Mouse (Mus musculus) left cerebral cortex, adult 8-10 months (tissue): Measurements from ENCODE around the gene Fam124b. TPM values are rescaled to one million over a fixed set of nuclear protein-coding genes. Genes with fewer than 3 reads are reported as not detected.

Source experiments
- DNase-seq, 2 experiments: peaks; one replicate each; pipeline ENCODE4 v3.0.0; 2022; ENCODE audit warnings: low spot score in 2 of 2
- total RNA-seq, 4 experiments: library from RNA; stranded (reverse); gene quantifications; 2 replicates each; pipeline ENCODE4 v1.2.4; 2022

Fam124b gene
- under 1 TPM in 1 of 4 experiments, not detected in 3; 0.14 TPM for total RNA-seq

GRCm38 (mm10) chr1:80218268-80218667 is at the start of gene Fam124b:
Gene Fam124b (minus strand): TSS chr1:80218473.
- no peak for DNase-seq

- no peak for DNase-seq
These were observed 42.2 kb upstream of the Fam124b start for GRCm38 (mm10) chr1:80260443-80260842.

DNA sequence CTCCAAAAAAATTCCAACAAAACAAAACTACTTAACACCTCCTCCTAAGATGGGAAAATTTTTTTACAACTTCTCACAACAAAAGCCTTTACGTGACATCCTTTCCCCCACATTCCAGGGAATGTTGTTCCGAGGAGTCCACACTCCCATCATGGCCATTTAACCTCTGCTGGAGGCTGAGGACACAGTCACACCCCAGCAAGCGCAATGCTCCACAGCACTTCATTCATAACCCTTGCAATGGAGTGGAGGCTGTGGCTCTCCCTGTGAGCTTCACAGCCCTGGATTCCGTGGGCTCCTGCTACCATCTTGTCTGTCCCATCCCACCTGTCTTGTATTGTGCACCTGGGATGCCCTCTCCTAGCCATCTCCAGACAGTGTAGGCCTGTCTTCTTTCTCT is 40.4 kb upstream of the Fam124b start:
- DNase-seq = no peak

GRCm38 (mm10) chr1:80253309-80253708 is 35.0 kb upstream of the Fam124b start:
- no peak for DNase-seq

- DNase-seq = no peak
These were observed 32.0 kb upstream of the Fam124b start for GRCm38 (mm10) chr1:80250247-80250646.

DNA sequence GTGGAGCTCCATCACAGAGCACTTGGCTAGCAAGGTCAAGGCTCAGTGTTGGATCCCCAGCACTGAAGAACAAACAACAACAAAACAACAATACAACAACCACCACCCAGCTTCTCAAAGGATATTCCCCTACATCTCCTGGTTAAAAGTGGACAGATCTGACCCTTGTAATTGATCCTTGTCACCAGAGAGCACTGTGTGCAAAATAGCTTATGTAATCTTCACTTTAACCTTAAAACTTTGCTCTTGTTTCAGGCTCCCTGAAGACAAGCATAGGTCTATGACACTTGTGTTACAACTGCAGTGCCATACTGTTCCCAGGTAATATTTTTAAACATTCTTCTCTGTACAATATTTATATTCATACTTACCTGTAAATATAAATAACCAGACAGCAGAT is 28.9 kb upstream of the Fam124b start:
- DNase-seq = no peak

GRCm38 (mm10) chr1:80244123-80244522 is 25.9 kb upstream of the Fam124b start:
- no peak for DNase-seq

- no peak for DNase-seq
These were observed 23.3 kb upstream of the Fam124b start for GRCm38 (mm10) chr1:80241579-80241978.

GRCm38 (mm10) chr1:80240017-80240660 is 21.9 kb upstream of the Fam124b start:
- no peak for DNase-seq

DNA sequence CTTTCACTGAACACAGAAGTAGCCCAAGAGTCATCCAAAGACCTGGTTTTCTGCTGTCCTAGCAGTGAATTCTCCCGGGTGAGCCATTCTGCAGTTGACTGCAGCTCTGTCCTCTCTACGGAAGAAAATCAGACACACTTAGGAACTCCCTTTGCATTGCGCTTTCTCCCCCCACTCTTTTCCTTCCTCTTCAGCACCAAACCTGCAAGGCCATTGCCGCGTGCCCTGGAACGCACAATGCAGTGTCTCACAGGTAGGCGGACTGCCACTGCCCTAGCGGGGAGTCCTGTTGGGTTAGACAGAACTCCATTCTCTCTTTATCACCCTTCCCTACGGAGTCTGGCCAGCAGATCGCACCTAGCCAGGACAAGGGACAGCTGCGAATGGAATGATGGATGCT is 21.2 kb upstream of the Fam124b start:
- no peak for DNase-seq

DNA sequence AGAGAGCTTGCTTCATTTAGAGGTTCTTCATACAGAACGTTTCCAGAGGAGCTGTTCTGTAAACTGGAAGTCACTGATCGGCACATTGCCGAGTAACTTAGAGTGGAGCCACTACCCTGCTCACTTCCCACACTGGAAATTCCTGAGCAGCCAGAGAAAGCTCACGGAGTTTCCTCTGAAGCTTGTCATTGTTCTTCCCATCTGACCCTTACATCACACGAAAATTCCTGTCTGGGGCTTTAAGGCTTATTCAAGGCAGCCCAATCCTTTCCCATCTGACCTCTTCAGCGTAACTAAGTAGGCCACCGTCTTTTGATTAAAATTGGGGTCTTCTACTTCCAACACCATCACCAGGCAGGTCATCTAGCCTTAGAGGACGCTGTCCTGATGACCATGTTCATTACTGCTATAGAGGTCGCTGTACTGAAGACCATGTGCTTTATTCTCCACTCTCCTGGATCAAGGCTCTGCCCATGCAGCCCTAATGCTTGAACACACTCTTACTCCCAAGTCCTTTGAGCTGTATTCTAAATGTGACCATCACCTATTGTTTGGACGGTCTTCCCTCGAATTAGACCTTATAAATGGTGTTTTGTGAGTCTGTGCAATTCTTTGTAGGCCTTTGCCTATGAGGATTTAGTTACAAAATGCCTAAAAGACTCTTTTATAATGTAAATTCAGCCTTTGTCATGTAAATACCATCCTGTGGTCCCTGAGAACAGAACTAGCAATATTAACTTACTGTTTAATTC is 18.9 kb upstream of the Fam124b start:
- DNase-seq = no peak

DNA sequence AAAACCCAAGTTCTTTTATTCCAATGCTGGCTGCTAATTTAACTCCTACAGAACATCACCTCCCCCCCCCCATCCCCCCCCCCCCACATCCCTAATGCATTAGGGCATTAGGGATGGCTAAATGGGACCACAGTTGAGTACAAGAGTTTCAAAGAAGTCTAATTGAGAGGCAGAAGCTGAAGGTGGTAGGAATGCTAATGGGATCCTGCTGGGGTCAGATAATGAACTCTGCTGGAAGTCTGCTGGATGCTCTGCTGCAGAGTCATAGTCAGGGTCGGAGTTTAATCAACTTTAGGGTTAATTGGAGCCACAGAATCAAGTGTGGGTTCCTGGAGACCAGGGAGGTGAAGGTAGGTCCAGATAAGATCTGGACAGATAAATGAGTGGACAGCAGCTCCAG is 17.9 kb upstream of the Fam124b start:
- no peak for DNase-seq

- DNase-seq = no peak
These were observed 12.3 kb upstream of the Fam124b start for GRCm38 (mm10) chr1:80230612-80231011.

GRCm38 (mm10) chr1:80224839-80225412 is 6.7 kb upstream of the Fam124b start:
- DNase-seq = no peak

GRCm38 (mm10) chr1:80221151-80221550 is 2.9 kb upstream of the Fam124b start:
- no peak for DNase-seq

DNA sequence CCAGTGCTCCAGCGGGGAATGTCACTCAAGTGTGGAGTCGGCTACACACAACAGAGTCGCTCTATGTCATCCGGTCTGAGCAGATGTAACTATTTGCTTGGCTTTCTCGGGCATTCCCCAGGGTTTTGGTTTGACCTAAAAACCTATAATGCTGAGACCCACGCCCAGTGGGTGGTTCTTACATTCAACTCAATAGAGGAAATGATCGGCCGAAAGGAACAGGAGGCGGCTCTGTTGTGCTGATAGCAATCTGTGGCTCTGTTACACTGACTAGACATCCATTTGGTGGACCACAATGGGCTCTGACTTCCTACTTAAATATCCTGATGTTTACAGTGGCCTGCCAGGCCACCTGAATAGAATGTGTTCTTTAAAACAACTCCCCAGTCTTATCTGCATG is 4.4 kb downstream of the Fam124b start:
- no peak for DNase-seq

DNA sequence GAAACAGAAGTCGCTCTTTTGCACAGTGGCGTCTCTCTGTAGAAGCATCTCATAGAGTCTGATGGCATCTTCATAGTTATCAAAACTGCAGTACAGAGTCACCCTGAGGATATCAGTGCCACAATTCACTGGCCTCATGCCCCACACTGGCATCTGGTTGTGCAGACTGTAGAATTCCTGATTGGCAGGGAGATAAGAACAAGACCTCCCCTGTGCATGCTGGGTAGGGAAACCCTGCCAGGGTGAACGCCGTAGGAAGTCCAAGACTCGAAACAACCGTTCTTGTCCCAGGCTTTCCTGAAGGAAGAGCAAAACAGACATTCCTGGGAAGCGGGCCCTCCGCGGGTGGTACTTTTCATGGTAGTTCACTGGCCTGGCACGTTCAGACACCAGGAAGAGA is 5.1 kb downstream of the Fam124b start:
- no peak for DNase-seq

- DNase-seq = no peak
These were observed 16.0 kb downstream of the Fam124b start for GRCm38 (mm10) chr1:80202314-80202713.

DNA sequence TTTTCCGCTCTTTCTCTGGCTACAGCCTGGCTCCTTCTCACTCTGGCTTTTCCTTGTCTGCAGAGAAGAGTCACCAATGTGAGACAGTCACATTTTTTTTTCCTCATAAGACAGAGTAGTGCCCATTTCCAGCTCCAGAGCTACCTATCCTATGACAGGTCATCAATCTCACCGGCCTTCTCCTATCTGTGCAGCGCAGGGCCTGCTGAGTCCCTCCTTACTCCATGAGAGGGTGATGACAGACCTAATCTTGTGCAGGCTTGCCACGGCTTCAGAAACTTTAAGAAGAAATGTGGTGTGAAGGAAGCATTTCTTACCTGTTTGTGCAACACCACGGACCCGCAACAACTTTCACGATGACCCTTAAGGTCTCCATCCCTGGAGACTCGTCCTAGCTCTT is 25.4 kb downstream of the Fam124b start:
- DNase-seq = no peak

- DNase-seq = no peak
These were observed 36.9 kb downstream of the Fam124b start for GRCm38 (mm10) chr1:80181414-80181805.

GRCm38 (mm10) chr1:80180767-80181413 is 37.4 kb downstream of the Fam124b start:
- peak in 1 of 2 experiments; percentile 14 for DNase-seq

GRCm38 (mm10) chr1:80180128-80180527 is 38.1 kb downstream of the Fam124b start:
- DNase-seq = no peak
